Mouse (Mus musculus): Measurements from ENCODE around the gene Fahd1.

GRCm38 (mm10) chr17:24873695-24874404 is 23.7 kb upstream of the Fahd1 start:
- TF ChIP-seq CTCF (IDR thresholded peaks at IDR 0.05; ENCODE audit: borderline replicate concordance, insufficient read depth, low read length) = no peak
- no peak for TF ChIP-seq POLR2A (IDR thresholded peaks at IDR 0.05; ENCODE audit: low read depth, low read length)
